Mouse (Mus musculus) stomach, embryonic 14.5 days (tissue): ENCODE data around the gene Cpne4. TPM values are rescaled to one million over a fixed set of nuclear protein-coding genes. Genes with fewer than 3 reads are reported as not detected.

Experiments used
- ATAC-seq: fragments of 200-750 bp; cut with Nextera tagmentation; 2 replicates; pipeline ENCODE4 v1.8.0; 2017; ENCODE audit warnings: low read depth, moderate TSS enrichment; ENCODE audit not compliant: insufficient number of reproducible peaks, insufficient read depth, low FRiP score
- H3K27ac ChIP-seq: fragments of 300-500 bp; sonication (generic); 2 replicates; pipeline ENCODE4 v1.5.1; 2014; ENCODE audit warnings: mild to moderate bottlenecking, low read length, moderate library complexity, mixed read lengths
- H3K27me3 ChIP-seq: fragments of 300-500 bp; sonication (generic); 2 replicates; pipeline ENCODE4 v1.6.1; 2014; ENCODE audit warnings: low read length, control low read depth, mixed read lengths; ENCODE audit not compliant: control insufficient read depth, insufficient read depth
- H3K36me3 ChIP-seq: fragments of 300-500 bp; sonication (generic); 2 replicates; pipeline ENCODE4 v1.6.1; 2014; ENCODE audit warnings: mild to moderate bottlenecking, control low read depth, low read length, moderate library complexity, mixed read lengths; ENCODE audit not compliant: control insufficient read depth, insufficient read depth
- H3K4me1 ChIP-seq: fragments of 300-500 bp; sonication (generic); 2 replicates; pipeline ENCODE4 v1.6.1; 2014; ENCODE audit warnings: low read length, control low read depth, mixed read lengths; ENCODE audit not compliant: control insufficient read depth, insufficient read depth
- H3K4me2 ChIP-seq: fragments of 300-500 bp; sonication (generic); replicated peaks from 2 replicates; pipeline ENCODE4 v1.6.1; 2014; ENCODE audit warnings: low read depth, low read length, control low read depth
- H3K4me3 ChIP-seq: fragments of 300-500 bp; sonication (generic); 2 replicates; pipeline ENCODE4 v1.5.1; 2014; ENCODE audit warnings: low read depth, low read length, control low read depth
- H3K9ac ChIP-seq: fragments of 300-500 bp; sonication (generic); replicated peaks from 2 replicates; pipeline ENCODE4 v1.6.1; 2014; ENCODE audit warnings: low read depth, mild to moderate bottlenecking, control low read depth, low read length, moderate library complexity, mixed read lengths
- H3K9me3 ChIP-seq: fragments of 300-500 bp; sonication (generic); 2 replicates; pipeline ENCODE4 v1.6.1; 2016; ENCODE audit warnings: low read depth, low read length, control low read depth; ENCODE audit not compliant: control insufficient read depth
- WGBS: fragments of 180-500 bp; shearing (Covaris S2); extraction: QIAGEN DNeasy Blood & Tissue Kit; methylation state at CpG from one replicate; pipeline ENCODE4 v1.1.7; 2014; 5-methylcytosine and 5-hydroxymethylcytosine counted together
- polyA plus RNA-seq: library from polyadenylated mRNA; unstranded; fragments of >200 nt; fragmentation: Nextera tagmentation; extraction: Ambion mirVana; gene quantifications from 2 replicates; pipeline ENCODE4 v1.2.1, GENCODE M21; 2014

The Cpne4 gene
- polyA plus RNA-seq, 1 experiment from 2014 or later: 0.48 TPM

DNA sequence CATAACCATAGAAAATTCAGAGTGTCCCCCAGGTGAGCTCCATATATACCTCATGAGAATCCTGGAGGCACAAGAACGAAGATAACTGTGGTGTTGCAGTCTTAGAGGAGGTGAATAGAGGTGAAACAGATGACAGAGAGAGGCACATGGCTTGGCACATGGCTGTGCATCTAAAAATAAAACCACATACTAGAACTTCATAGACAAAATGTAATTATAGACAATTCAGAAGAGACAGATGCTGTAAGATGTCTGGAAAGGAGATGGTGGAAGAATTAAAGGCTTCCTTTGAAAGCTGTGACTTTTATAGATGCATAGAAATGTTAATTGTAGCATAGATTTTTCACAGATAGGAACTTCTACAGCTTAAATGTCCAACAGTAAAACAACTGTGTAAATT is 451.1 kb downstream of the Cpne4 start:
- 51% methylated on average over 1 of the region's 1 CpGs for WGBS

DNA sequence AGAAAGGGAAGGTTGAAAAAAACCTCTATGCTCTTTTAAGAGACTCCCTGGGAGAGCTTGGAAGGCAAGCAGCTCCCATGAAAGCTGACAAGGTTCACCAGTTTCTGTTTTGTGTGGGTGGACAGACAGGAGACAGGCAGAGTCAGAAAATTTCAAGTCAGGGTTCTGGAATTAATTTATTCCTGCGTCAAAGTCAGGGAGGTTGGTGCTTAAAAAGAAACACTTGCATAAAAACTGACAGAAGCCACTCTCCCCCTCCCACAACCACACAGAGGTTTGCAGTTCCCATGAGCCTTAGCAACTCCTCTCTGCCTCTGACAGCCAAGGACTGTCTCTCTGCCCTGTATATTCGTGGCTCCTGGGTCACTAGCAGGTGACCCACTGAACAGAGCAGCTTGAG is 463.6 kb downstream of the Cpne4 start:
- no peak overlapping the region for H3K4me3 ChIP-seq
- ATAC-seq: no peak
- H3K9me3 ChIP-seq: no peaks in the 10 kb centered on the region
- H3K9ac ChIP-seq: no peak overlapping the region
- H3K4me2 ChIP-seq: no peak overlapping the region
- 37% methylated on average over 2 of the region's 2 CpGs for WGBS
- no peaks in the 10 kb centered on the region for H3K4me1 ChIP-seq
- no peaks in the 10 kb centered on the region for H3K36me3 ChIP-seq
- no peaks in the 10 kb centered on the region for H3K27me3 ChIP-seq
- H3K27ac ChIP-seq: no peak overlapping the region

More for the DNA sequence above, 451.1 kb downstream of the Cpne4 start:
- H3K4me2 ChIP-seq: no peak overlapping the region
- H3K4me3 ChIP-seq: no peak overlapping the region
- no peaks in the 10 kb centered on the region for H3K27me3 ChIP-seq
- no peak overlapping the region for H3K9ac ChIP-seq
- no peaks in the 10 kb centered on the region for H3K36me3 ChIP-seq
- H3K27ac ChIP-seq: no peak overlapping the region
- H3K9me3 ChIP-seq: no peaks in the 10 kb centered on the region
- H3K4me1 ChIP-seq: no peaks in the 10 kb centered on the region
- ATAC-seq: no peak

GRCm38 (mm10) chr9:105018186-105018585 is 471.1 kb downstream of the Cpne4 start:
- Histone ChIP-seq H3K9me3 (no peaks in the 10 kb centered on the region), H3K4me1 (no peaks in the 10 kb centered on the region), H3K27ac (no peak overlapping the region), H3K36me3 (no peaks in the 10 kb centered on the region), H3K4me2 (no peak overlapping the region), H3K9ac (no peak overlapping the region), H3K4me3 (no peak overlapping the region), H3K27me3 (no peaks in the 10 kb centered on the region)
- WGBS: 86% methylated on average over 7 of the region's 7 CpGs
- ATAC-seq: no peak

- Histone ChIP-seq H3K4me3 (no peak overlapping the region), H3K9ac (no peak overlapping the region), H3K27me3 (no peaks in the 10 kb centered on the region), H3K27ac (no peak overlapping the region), H3K9me3 (no peaks in the 10 kb centered on the region), H3K4me2 (no peak overlapping the region), H3K36me3 (no peaks in the 10 kb centered on the region), H3K4me1 (no peaks in the 10 kb centered on the region)
- 80% methylated on average over 3 of the region's 3 CpGs for WGBS
- no peak for ATAC-seq
Measured at GRCm38 (mm10) chr9:105028311-105028710, 481.2 kb downstream of the Cpne4 start.

DNA sequence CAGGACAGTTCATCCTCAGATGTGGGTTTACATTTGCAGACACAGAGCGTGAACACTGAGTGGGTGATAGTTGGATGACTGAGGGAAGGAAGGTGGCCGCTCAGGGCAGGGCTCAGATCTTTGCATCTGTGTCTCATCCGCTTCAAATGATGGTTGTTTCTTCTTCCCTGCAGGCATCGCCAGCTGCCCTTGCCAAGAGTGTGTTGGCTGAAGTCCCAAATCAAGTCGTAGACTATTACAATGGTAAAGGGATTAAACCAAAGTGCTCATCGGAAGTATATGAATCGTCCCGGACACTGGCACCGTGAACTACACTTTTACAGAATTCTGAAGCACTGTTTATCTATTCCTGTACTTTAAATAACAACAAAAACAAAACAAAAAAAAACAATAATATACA is 485.5 kb downstream of the Cpne4 start:
- H3K4me3 ChIP-seq: no peak overlapping the region

DNA sequence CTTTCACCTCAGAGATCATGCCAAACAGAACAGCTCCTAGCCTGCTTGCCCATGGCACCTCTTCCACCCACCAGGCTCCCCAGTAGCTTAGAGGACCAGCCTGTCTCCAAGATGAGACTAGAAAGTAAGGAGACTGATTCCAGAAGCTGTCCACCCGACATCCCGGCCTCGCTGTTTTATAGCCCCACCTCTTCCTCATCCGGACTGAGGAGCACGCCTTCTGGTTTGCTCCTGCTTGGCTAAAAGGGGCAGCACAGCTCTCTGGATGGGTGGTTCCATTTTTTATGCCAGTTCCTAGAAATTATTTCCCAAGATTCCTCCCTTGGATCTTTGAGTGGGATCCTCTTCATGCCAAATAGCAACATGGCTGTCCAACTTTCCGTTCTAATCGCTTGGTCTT is 486.6 kb downstream of the Cpne4 start:
- Histone ChIP-seq H3K4me2 (no peak overlapping the region), H3K27ac (no peak overlapping the region), H3K27me3 (no peaks in the 10 kb centered on the region), H3K9me3 (no peaks in the 10 kb centered on the region), H3K4me3 (no peak overlapping the region), H3K4me1 (no peaks in the 10 kb centered on the region), H3K36me3 (no peaks in the 10 kb centered on the region), H3K9ac (no peak overlapping the region)
- 90% methylated on average over 7 of the region's 7 CpGs for WGBS
- no peak for ATAC-seq

More for the DNA sequence above, 485.5 kb downstream of the Cpne4 start:
- Histone ChIP-seq H3K9ac (no peak overlapping the region), H3K4me1 (no peaks in the 10 kb centered on the region), H3K27me3 (no peaks in the 10 kb centered on the region), H3K9me3 (no peaks in the 10 kb centered on the region), H3K27ac (no peak overlapping the region), H3K36me3 (no peaks in the 10 kb centered on the region), H3K4me2 (no peak overlapping the region)
- ATAC-seq: no peak
- 93% methylated on average over 9 of the region's 9 CpGs for WGBS

- Histone ChIP-seq H3K4me3 (no peak overlapping the region), H3K4me2 (no peak overlapping the region), H3K27me3 (no peaks in the 10 kb centered on the region), H3K9ac (no peak overlapping the region), H3K4me1 (no peaks in the 10 kb centered on the region), H3K9me3 (no peaks in the 10 kb centered on the region), H3K27ac (no peak overlapping the region), H3K36me3 (no peaks in the 10 kb centered on the region)
- WGBS: 66% methylated on average over 3 of the region's 3 CpGs
- no peak for ATAC-seq
Measured at GRCm38 (mm10) chr9:105037847-105038246, 490.8 kb downstream of the Cpne4 start.

- Histone ChIP-seq H3K27ac (no peak overlapping the region), H3K27me3 (no peaks in the 10 kb centered on the region), H3K36me3 (no peaks in the 10 kb centered on the region), H3K4me2 (no peak overlapping the region), H3K9me3 (no peaks in the 10 kb centered on the region), H3K4me3 (no peak overlapping the region), H3K9ac (no peak overlapping the region), H3K4me1 (no peaks in the 10 kb centered on the region)
- 63% methylated on average over 7 of the region's 7 CpGs for WGBS
- ATAC-seq: no peak
Measured at GRCm38 (mm10) chr9:105046014-105046413, 498.9 kb downstream of the Cpne4 start.

- H3K27me3 ChIP-seq: no peaks in the 10 kb centered on the region
- H3K4me2 ChIP-seq: no peak overlapping the region
- no peaks in the 10 kb centered on the region for H3K36me3 ChIP-seq
- no peak overlapping the region for H3K4me3 ChIP-seq
- no peak overlapping the region for H3K27ac ChIP-seq
- no peak overlapping the region for H3K9ac ChIP-seq
- no peaks in the 10 kb centered on the region for H3K9me3 ChIP-seq
- no peaks in the 10 kb centered on the region for H3K4me1 ChIP-seq
- ATAC-seq: no peak
- 74% methylated on average over 10 of the region's 10 CpGs for WGBS
Measured at GRCm38 (mm10) chr9:105048351-105048750, 501.3 kb downstream of the Cpne4 start.
